Mouse (Mus musculus) stomach, postnatal 0 days (tissue): Measurements from ENCODE around the gene Pde4c. TPM values are rescaled to one million over a fixed set of nuclear protein-coding genes. Genes with fewer than 3 reads are reported as not detected.

Experiments used
- ATAC-seq: fragments of 200-750 bp; cut with Nextera tagmentation; 2 replicates; pipeline ENCODE4 v1.8.0; 2017; ENCODE audit not compliant: low FRiP score, low TSS enrichment
- DNase-seq: peaks from one replicate; pipeline ENCODE4 v3.0.0-alpha.2; 2016; ENCODE audit warnings: low spot score
- H3K27ac ChIP-seq: fragments of 300-500 bp; sonication (generic); replicated peaks from 2 replicates; pipeline ENCODE4 v1.5.1; 2014; ENCODE audit warnings: mild to moderate bottlenecking, control low read depth
- H3K27me3 ChIP-seq: fragments of 300-500 bp; sonication (generic); 2 replicates; pipeline ENCODE4 v1.6.1; 2014; ENCODE audit warnings: low read length; ENCODE audit not compliant: control insufficient read depth, insufficient read depth
- H3K36me3 ChIP-seq: fragments of 300-500 bp; sonication (generic); 2 replicates; pipeline ENCODE4 v1.6.1; 2014; ENCODE audit warnings: low read length, mixed read lengths; ENCODE audit not compliant: control insufficient read depth, insufficient read depth
- H3K4me1 ChIP-seq: fragments of 300-500 bp; sonication (generic); replicated peaks from 2 replicates; pipeline ENCODE4 v1.6.1; 2014; ENCODE audit warnings: antibody characterized with exemption; ENCODE audit not compliant: control insufficient read depth, insufficient read depth
- H3K4me2 ChIP-seq: fragments of 300-500 bp; sonication (generic); replicated peaks from 2 replicates; pipeline ENCODE4 v1.6.1; 2014; ENCODE audit warnings: low read depth, mild to moderate bottlenecking, control low read depth, moderate library complexity
- H3K4me3 ChIP-seq: fragments of 300-500 bp; sonication (generic); 2 replicates; pipeline ENCODE4 v1.5.1; 2014; ENCODE audit warnings: low read depth, low read length, control low read depth
- H3K9ac ChIP-seq: fragments of 300-500 bp; sonication (generic); 2 replicates; pipeline ENCODE4 v1.6.1; 2014; ENCODE audit warnings: mild to moderate bottlenecking, low read length, control low read depth, mixed read lengths
- H3K9me3 ChIP-seq: fragments of 300-500 bp; sonication (generic); 2 replicates; pipeline ENCODE4 v1.6.1; 2016; ENCODE audit warnings: low read length; ENCODE audit not compliant: control insufficient read depth
- CTCF ChIP-seq: IDR thresholded peaks from 2 replicates; pipeline ENCODE4 v1.5.1; 2016; ENCODE audit warnings: antibody characterized with exemption, low read depth, mild to moderate bottlenecking, moderate library complexity
- EP300 ChIP-seq: optimal IDR thresholded peaks from 2 replicates; pipeline ENCODE3; 2016; ENCODE audit warnings: antibody characterized with exemption
- WGBS: fragments of 180-500 bp; shearing (Covaris S2); extraction: QIAGEN DNeasy Blood & Tissue Kit; methylation state at CpG from one replicate; pipeline ENCODE4 v1.1.7; 2014; 5-methylcytosine and 5-hydroxymethylcytosine counted together
- microRNA-seq: library from miRNA; unstranded; fragments of <30 nt; microRNA quantifications from one replicate; pipeline ENCODE4, GENCODE M21; 2016
- polyA plus RNA-seq: library from polyadenylated mRNA; unstranded; fragments of >200 nt; fragmentation: Nextera tagmentation; extraction: Ambion mirVana; gene quantifications from 2 replicates; pipeline ENCODE4 v1.2.1, GENCODE M21; 2015

The Pde4c gene
- polyA plus RNA-seq, 1 experiment from 2014 or later = 0.27 TPM

- Histone ChIP-seq H3K9me3 (no peaks in the 10 kb centered on the region), H3K9ac (peak overlapping the region; percentile 60), H3K4me1 (0 out of 2 replicates have a peak, but pooled peaks cover 6% of the 10 kb centered on the region), H3K4me2 (peak overlapping the region; percentile 93), H3K36me3 (no peaks in the 10 kb centered on the region), H3K27me3 (no peaks in the 10 kb centered on the region), H3K4me3 (peak overlapping the region; percentile 53), H3K27ac (peak overlapping the region; percentile 49)
- DNase-seq (peak; percentile 48), ATAC-seq (no peak)
- 4% methylated on average over 42 of the region's 54 CpGs for WGBS
- TF ChIP-seq CTCF = no peak
- TF ChIP-seq EP300 = no peak
Measured at GRCm38 (mm10) chr8:70796403-70797080, 73.0 kb downstream of the Pde4c start.

DNA sequence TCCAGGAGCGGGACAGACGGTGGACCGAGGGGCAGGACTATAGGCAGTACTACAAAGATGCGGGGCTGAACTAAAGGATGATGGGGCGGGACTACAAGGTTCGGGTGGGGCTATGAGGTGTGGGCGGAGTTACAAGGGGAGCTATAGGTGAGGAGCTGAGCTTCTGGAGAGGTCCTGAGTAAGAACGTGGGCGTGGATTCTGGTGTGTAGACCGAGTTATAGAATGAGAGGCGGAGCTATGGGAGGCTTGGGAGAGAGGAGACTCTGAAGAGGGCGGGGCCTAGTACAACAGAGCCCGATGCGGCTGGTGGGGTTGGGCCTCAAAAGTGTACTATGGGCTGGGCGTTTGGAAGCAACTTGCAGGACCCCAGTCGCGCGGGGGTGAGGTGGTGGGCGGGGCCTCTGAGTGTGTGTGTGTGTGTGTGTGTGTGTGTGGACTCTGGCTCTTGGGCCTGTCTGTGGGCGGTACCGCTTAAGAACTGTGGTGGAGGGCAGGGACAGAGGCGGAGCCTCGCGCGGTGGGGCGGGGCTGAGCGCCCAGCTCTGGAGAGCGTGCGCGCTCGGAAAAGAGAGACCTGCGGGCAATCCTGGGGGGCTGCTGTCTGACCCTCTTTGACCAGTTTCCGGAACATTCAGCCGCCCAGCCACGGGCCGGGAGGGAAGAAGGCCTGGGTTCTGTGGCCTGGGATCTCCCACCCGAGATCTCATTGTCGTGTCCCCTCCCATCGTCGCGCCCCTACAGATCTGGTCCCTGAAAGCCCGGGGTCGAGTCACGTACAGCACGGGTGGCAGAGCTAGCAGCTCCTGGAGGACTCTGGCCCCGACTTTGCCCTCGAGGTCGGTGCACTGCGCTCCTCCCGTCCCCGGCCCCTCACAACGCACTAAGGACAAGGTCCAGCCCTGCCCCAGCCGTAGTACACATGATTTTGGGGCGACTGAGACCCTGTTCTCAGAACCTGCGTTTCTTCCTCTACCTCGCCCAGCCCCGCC is 73.9 kb downstream of the Pde4c start:
- Histone ChIP-seq H3K27ac (peak overlapping the region; percentile 49), H3K36me3 (no peaks in the 10 kb centered on the region), H3K4me3 (peak overlapping the region; percentile 53), H3K4me1 (0 out of 2 replicates have a peak, but pooled peaks cover 6% of the 10 kb centered on the region), H3K27me3 (no peaks in the 10 kb centered on the region), H3K9me3 (no peaks in the 10 kb centered on the region), H3K9ac (peak overlapping the region; percentile 60), H3K4me2 (peak overlapping the region; percentile 93)
- peak; percentile 97 for DNase-seq
- TF ChIP-seq CTCF (no peak), EP300 (no peak)
- 1% methylated on average over 57 of the region's 57 CpGs for WGBS
- ATAC-seq = peak; percentile 88

DNA sequence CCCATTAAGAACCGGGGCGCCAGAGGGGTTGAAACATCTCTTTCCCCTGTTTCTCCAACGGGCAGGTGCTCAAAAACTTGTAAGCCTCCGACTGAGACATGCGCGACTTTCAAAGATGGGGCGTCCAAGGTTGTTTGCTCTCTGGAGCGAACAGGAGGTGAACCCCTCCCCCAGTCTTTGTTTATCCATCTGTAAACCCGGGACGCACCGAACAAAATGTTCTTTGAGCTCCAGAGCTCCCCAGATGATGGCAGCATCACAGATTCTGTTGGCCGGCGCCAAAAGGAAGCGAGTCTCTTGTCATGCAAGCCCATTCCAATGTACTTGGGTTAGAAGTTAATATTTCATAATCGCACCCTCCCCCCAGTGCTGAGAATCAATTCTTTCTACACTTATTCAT is 74.8 kb downstream of the Pde4c start:
- 0 out of 2 replicates have a peak, but pooled peaks cover 2% of the 10 kb centered on the region for H3K4me1 ChIP-seq
- peak overlapping the region; percentile 93 for H3K4me2 ChIP-seq
- H3K36me3 ChIP-seq = no peaks in the 10 kb centered on the region
- no peak for TF ChIP-seq CTCF
- TF ChIP-seq EP300 = no peak
- no peaks in the 10 kb centered on the region; the same call in 1 of the 2 replicates for H3K27me3 ChIP-seq
- no peaks in the 10 kb centered on the region for H3K9me3 ChIP-seq
- DNase-seq (no peak), ATAC-seq (no peak)
- H3K27ac ChIP-seq = no peak overlapping the region
- 12% methylated on average over 15 of the region's 15 CpGs for WGBS
- no peak overlapping the region for H3K9ac ChIP-seq
- H3K4me3 ChIP-seq = no peak overlapping the region; the same call in 1 of the 2 replicates

DNA sequence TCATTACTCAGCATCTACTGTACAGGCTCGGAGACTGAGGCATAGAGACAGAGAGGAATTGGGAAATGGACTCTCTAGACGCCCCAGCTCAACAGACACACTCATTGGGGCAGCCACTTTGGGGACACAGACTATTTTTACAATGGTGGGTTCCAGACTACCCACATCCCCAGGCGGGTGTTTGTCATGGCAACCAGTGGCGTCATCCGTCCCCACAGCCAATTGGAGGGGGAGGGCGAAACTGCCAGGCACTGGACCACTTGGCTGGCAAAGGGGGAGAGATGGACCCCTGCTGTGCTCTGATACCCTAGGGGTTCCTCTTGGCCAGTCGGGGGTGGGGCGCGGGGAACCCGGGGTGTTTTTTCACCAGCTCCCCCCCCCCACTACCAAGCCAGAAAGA is 77.1 kb downstream of the Pde4c start:
- WGBS = 55% methylated on average over 10 of the region's 10 CpGs
- H3K4me3 ChIP-seq = no peak overlapping the region
- peaks cover 2% of the 10 kb centered on the region; the same call in 1 of the 2 replicates for H3K27me3 ChIP-seq
- H3K9ac ChIP-seq = no peak overlapping the region
- no peaks in the 10 kb centered on the region for H3K36me3 ChIP-seq
- TF ChIP-seq CTCF (no peak), EP300 (no peak)
- no peak overlapping the region for H3K4me2 ChIP-seq
- H3K27ac ChIP-seq = no peak overlapping the region
- ATAC-seq = no peak
- no peaks in the 10 kb centered on the region for H3K9me3 ChIP-seq
- peaks cover 4% of the 10 kb centered on the region; the same call in 1 of the 2 replicates for H3K4me1 ChIP-seq
- no peak for DNase-seq

Small RNAs within 50 kb of the gene (microRNA-seq; reads per million reads assigned to microRNA genes)
- not detected for gene Mir7240

Other genes starting within 250 kb of the Pde4c start
- gene Klhl26, start 246.8 kb upstream of the Pde4c start, polyA plus RNA-seq = 10.4 and 12.4 TPM in 2 replicates
- 2.4 and 2.8 TPM in 2 replicates for gene Tmem59l, start 236.4 kb upstream of the Pde4c start, polyA plus RNA-seq
- gene Crlf1, start 230.6 kb upstream of the Pde4c start, polyA plus RNA-seq = 5.8 and 6.5 TPM in 2 replicates
- gene Rex1bd, start 217.0 kb upstream of the Pde4c start, polyA plus RNA-seq = 119 and 122 TPM in 2 replicates
- gene Uba52, start 212.9 kb upstream of the Pde4c start, polyA plus RNA-seq = 951 and 966 TPM in 2 replicates
- 179 and 188 TPM in 2 replicates for gene Fkbp8, start 196.0 kb upstream of the Pde4c start, polyA plus RNA-seq
- 47.1 and 54.6 TPM in 2 replicates for gene Kxd1, start 195.8 kb upstream of the Pde4c start, polyA plus RNA-seq
- gene Ell, start 184.3 kb upstream of the Pde4c start, polyA plus RNA-seq = 11.1 and 13.5 TPM in 2 replicates
- 37.4 and 39.3 TPM in 2 replicates for gene Isyna1, start 129.3 kb upstream of the Pde4c start, polyA plus RNA-seq
- gene Ssbp4, start 114.8 kb upstream of the Pde4c start, polyA plus RNA-seq = 66.7 and 83.8 TPM in 2 replicates
- gene Lrrc25, start 107.6 kb upstream of the Pde4c start, polyA plus RNA-seq = 2.3 and 2.7 TPM in 2 replicates
- 0.30 and 0.33 TPM in 2 replicates for gene Gdf15, start 91.3 kb upstream of the Pde4c start, polyA plus RNA-seq
- 23.3 and 25.2 TPM in 2 replicates for gene Pgpep1, start 63.3 kb upstream of the Pde4c start, polyA plus RNA-seq
- 141 and 147 TPM in 2 replicates for gene Lsm4, start 50.5 kb upstream of the Pde4c start, polyA plus RNA-seq
- gene Jund, start 24.8 kb upstream of the Pde4c start, polyA plus RNA-seq = 78.3 and 108 TPM in 2 replicates
- 0.05 TPM in 1 of 2 replicates, not detected in the other for gene Iqcn, start 20.3 kb upstream of the Pde4c start, polyA plus RNA-seq
- 29.7 and 32.2 TPM in 2 replicates for gene Gm3336, start 5.2 kb upstream of the Pde4c start, polyA plus RNA-seq
- 18.9 and 19.0 TPM in 2 replicates for gene Rab3a, start 31.0 kb downstream of the Pde4c start, polyA plus RNA-seq
- gene Mpv17l2, start 37.2 kb downstream of the Pde4c start, polyA plus RNA-seq = 77.3 and 80.1 TPM in 2 replicates
- 36.8 and 39.0 TPM in 2 replicates for gene Pik3r2, start 53.0 kb downstream of the Pde4c start, polyA plus RNA-seq
- gene Mast3, start 81.3 kb downstream of the Pde4c start, polyA plus RNA-seq = 5.6 and 5.7 TPM in 2 replicates
- gene Il12rb1, start 84.7 kb downstream of the Pde4c start, polyA plus RNA-seq = 0.19 and 0.29 TPM in 2 replicates
- gene Arrdc2, start 116.0 kb downstream of the Pde4c start, polyA plus RNA-seq = 6.6 and 6.8 TPM in 2 replicates
- 0.64 and 0.72 TPM in 2 replicates for gene Kcnn1, start 139.5 kb downstream of the Pde4c start, polyA plus RNA-seq
- 73.2 and 74.1 TPM in 2 replicates for gene Ccdc124, start 150.2 kb downstream of the Pde4c start, polyA plus RNA-seq
- gene Slc5a5, start 169.0 kb downstream of the Pde4c start, polyA plus RNA-seq = 42.8 and 58.5 TPM in 2 replicates
- gene Rpl18a, start 173.7 kb downstream of the Pde4c start, polyA plus RNA-seq = 4,207 and 4,214 TPM in 2 replicates
- 15.2 and 15.6 TPM in 2 replicates for gene Map1s, start 182.2 kb downstream of the Pde4c start, polyA plus RNA-seq